Mouse (Mus musculus) 3134 (cell line): ENCODE measurements around the gene Ros1.

Experiments used
- DNase-seq: peaks from one replicate; pipeline ENCODE4 v3.0.0-alpha.2; 2011; ENCODE audit warnings: low spot score; ENCODE audit not compliant: insufficient read length; ENCODE audit errors: extremely low read depth

Ros1 gene

DNA sequence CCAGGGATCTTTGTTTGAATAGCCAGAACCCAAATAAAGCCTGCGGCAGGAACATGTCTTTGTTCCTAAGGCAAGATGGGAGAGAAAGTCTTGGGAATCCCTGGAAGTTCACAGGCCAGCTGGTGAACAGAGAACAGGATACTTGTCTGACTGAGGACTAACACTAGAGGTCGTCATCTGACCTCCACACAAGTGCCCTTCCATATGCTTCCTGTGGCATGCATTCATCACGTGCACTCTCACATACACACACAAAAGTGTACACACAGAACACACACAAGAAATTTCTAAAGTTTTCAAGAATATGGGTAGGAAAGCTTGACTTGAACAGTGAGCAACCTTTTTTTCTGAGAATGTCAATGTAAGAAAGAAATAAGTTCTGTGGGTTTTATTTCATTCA is 34.4 kb downstream of the Ros1 start:
- no peak for DNase-seq

GRCm38 (mm10) chr10:52159704-52160103 is 35.3 kb downstream of the Ros1 start:
- DNase-seq, result no peak

DNA sequence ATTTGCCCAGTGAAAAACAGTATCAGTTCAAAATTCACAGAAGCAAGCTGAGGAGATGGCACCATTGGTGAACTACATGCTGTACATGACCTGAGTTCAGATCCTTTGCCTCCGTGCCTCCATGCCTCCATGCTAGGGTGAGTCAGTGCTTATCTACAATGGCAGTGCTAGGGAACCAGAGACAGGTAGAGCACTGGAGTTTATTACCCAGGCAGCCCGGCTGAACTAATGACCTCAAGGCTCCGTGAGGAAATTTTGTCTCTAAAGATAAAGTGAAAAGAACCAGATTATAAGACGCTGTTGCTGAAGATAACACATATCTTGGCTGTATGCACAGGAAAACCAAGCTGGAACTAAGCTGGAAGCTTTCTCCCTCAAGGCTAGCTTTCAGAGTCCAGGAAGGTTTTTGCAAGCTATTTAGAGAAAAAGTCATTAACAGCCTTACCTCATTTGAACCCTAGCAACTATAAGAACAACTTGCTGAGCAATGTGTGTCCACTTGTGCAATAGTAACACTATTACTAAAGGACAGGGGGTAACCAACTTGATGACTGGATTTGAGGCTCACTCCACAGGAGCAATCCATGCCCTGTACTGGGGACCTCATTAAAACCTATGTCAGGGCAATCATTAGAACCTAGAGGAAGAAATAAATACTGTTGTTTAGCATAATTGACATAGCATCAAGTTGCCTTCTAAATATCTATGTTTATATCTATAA is 61.5 kb downstream of the Ros1 start:
- no peak for DNase-seq

DNA sequence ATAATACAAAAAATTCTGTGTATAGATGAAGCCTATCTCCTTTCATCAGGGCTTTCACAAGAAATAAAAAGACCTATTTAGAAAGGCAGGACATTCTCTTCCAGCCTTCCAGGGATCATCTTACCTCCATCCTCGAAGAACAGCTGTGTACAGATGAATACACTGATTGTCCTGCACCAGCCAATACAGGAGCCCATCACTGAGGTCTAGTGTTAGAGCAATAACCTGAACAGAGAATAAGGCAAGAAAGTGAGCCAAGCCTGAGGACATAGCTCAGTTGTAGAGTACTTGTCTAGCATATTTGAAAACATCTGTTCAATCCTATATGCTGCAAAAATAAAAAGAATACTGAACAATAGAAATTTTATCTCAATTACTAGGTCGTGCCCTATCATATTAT is 64.3 kb downstream of the Ros1 start:
- DNase-seq, result no peak

- DNase-seq, result no peak
Observed at GRCm38 (mm10) chr10:52128874-52129412, 66.1 kb downstream of the Ros1 start.

DNA sequence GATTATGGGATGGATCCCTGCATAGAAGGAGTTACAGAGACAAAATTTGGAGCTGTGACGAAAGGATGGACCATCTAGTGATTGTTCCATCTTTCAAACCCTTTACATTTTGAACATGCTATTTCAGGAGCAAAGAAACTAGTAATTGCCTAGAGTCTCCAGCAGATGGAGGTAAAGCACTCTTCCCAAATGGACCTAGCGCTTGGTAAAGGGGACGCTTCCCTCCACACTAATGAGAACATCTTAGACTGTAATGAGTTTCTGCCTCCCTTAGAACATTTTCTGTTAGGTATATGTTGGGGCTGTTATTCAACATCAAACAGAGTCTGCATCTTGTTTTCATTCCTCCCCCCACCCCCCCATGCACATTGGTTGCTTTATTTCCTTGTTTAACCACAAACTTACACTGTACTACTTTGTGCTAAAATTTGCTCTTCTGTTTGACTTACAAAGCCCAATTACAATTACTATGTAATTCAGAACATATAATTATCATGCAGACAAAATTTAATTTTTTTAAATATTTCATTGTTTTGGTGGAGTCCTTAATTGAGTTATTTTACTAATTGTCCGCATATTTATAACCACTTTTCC is 88.8 kb downstream of the Ros1 start:
- DNase-seq, result no peak

DNA sequence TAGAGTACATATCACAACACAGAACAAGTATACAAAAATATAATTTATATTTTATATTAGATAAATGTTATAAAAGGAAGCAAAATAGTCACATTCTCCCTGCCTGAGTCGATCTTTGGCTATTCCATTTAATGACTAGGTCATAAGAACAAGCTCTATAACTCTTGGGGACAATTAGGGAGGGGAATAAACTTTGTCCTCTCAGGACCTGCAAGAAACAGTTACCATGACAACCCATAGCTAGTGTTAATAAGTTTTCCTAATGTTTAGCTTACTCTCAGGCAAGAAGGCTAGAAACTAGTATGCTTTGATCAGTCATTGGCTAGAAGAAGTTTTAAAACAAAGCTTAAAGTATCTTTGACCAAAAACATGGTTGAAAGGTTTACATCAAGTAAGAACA is 93.8 kb downstream of the Ros1 start:
- no peak for DNase-seq

GRCm38 (mm10) chr10:52092181-52092580 is 102.9 kb downstream of the Ros1 start:
- DNase-seq, result no peak

DNA sequence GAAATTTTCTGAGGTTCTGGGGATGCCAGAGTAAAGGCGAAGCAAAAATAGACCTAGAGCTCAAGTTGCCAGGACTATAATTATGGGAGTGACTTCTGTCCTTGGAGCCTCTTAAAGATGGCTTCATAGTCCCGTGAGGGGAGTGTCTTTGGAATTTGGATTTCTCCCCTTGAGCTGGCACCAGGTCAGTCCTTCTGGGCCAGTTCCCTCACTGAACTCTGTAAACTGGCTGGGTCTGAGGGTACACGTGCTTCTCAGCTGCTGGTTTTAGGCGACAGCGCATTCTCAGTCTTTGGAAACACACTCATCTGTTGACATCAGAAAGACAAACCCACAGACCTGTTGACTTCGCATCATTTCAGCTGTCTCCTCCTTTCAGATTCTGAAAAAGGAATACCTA is 108.4 kb downstream of the Ros1 start:
- DNase-seq, result no peak

DNA sequence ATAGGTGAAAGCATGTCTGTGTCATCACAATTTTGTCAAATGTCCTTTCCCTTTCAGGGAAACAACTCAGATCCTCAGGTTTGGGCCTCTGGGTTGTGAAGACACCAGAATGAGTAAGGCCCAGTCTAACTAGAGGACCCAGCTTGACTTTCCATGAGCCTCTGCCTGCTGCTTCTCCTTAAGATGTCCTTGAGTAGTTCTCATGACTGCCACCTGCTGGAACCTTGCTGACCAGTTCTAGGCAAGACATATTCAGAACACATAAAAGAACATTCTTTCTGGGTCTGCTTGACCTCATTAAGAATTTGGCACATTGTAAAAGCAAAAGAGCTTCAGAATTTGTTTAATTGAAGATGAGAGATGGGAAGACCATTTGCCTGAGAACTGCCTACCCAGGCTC is 122.6 kb downstream of the Ros1 start:
- DNase-seq, result peak; percentile 24

- DNase-seq, result no peak
Observed at GRCm38 (mm10) chr10:52048287-52048686, 146.8 kb downstream of the Ros1 start.

DNA sequence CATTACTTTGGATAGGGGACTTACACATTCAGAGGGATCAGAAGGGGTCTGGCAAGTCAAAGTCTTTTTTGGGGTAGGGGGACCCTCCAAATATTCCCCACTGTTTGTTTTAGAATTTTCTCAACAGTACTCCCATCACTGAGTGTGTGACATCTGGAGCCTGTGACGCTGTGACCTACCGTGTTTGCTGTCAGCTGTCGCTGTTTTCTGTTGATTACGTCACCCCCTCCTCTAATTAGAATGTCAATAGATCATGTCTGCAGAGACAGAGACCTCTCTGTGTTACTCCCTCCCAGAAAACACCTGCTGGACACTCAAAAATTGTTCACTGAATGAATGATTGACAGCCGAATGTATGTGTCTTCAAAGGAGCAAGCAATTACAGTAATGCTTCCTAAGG is 152.0 kb downstream of the Ros1 start:
- DNase-seq, result no peak

GRCm38 (mm10) chr10:52039392-52039791 is 155.7 kb downstream of the Ros1 start:
- no peak for DNase-seq

- no peak for DNase-seq
Observed at GRCm38 (mm10) chr10:52033729-52034128, 161.3 kb downstream of the Ros1 start.

GRCm38 (mm10) chr10:52029421-52030080 is 165.5 kb downstream of the Ros1 start:
- no peak for DNase-seq

DNA sequence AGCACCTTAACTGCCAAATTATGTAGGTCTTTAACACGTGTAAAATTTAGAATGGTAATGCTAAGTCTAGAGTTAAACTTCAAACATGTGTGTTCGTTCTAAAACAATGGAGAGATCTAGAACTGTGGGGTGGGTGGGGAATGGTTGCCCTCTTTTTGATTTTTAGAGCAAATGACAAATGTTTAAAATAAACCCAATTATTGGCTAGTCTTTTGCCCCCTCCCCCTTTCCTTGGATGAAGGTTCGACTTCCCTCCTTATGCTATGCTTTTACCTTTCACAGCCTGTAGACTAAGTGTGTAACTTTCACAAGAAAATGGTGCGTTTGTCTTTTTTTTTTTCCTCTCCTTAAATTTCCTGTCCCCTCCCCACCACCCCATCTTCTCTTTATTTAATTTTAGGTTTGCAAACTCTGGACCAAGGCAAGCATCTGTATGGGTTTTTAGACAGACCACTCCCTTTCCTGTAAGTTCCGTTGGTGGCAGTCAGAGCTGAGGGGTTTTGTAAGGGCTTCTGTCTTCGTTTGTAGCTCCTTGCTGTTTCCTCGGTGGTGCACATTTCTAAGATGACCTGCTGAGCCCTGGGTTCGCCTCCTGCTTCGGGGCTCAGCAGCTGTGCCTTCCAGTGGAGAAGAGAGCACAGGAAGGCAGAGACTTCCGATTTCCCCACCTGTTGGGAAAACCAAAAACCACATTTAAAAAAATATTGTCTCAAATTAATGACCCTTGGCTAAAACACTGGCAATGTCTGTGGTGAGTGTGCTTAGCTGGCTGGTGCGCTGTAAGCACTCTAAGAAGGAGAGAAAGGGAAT is 166.3 kb downstream of the Ros1 start:
- DNase-seq, result no peak

- no peak for DNase-seq
Observed at GRCm38 (mm10) chr10:52027161-52028035, 167.6 kb downstream of the Ros1 start.

DNA sequence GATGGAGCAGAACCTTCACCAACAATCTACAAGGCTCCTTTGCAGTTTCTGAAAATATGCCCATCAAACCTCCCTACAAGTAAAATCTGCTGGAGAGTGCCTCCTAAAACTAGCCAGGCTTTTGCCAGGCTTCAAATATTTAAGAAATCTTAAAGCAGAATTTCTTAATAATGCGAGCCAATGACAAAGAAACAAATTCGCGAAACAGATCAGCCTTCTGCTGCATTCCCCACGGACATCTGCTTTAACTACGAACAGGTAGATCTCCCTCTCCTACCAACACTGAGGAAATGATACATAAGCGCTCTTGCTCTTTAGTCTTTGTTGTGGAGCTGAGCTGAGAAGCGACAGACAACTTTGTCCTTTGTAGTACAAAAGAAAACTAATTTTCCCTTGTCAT is 169.2 kb downstream of the Ros1 start:
- DNase-seq, result no peak

GRCm38 (mm10) chr10:52025291-52025690 is 169.8 kb downstream of the Ros1 start:
- DNase-seq, result no peak

DNA sequence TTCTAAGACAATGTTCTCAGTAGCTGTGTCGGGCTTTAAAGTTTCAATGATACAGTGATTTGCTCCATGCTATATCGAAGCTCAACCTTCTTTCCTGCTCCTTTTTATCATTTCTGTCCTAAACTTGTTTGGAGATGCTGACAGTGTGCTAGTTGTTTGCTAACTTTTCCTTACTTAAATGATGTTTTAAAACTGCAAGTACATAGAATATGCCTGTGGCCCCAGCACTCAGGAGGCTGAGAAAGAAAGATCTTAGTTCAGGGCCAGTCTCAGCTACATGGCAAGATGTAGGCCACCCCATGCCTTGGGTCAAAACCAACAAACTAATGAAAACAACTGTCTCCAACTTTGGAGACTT is 171.0 kb downstream of the Ros1 start:
- no peak for DNase-seq
